Comparison of ENCODE assay signal across 14 mouse cellular contexts in the genomic region with DNA sequence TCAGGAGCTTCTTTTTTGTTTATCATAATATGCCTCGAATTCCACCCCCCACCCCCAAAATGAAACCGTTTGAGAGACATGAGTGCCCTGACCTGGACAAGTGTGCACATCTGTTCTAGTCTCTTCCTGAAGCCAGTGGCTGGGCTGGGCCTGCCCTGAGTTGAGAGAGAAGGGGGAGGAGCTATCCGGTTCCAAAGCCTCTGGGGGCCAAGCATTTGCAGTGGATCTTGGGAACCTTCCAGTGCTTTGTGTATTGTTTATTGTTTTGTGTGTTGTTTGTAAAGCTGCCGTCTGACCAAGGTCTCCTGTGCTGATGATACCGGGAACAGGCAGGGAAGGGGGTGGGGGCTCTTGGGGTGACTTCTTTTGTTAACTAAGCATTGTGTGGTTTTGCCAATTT. TPM values are rescaled to one million over a fixed set of nuclear protein-coding genes. Genes with fewer than 3 reads are reported as not detected.
DNase-seq lines count a peak whose midpoint lies in the region; ATAC-seq and TF ChIP-seq lines count a peak whose summit lies in the region.
"Had no signal": no experiment of that assay in that cellular context is flagged by ENCODE, and none has a peak within 500 bp of the region (broad histone marks: within the 10 kb centered on the region; RNA-seq: fewer than 3 reads in every experiment).

No protein-coding gene starts in this region.

- H3K36me3 ChIP-seq in heart, embryonic 11.5 days (ENCODE audit: control insufficient read depth, insufficient read depth, low read length), result no peaks in the 10 kb centered on the region
- H3K36me3 ChIP-seq in lung, embryonic 16.5 days (ENCODE audit: control insufficient read depth, insufficient read depth, low read length), result no peaks in the 10 kb centered on the region
- H3K36me3 ChIP-seq: hindbrain, embryonic 13.5 days had no signal

- H3K9me3 ChIP-seq in heart, embryonic 11.5 days (replicated peaks; ENCODE audit: control insufficient read depth, low read length), result no peaks in the 10 kb centered on the region
- no peaks in the 10 kb centered on the region for H3K9me3 ChIP-seq in lung, embryonic 16.5 days (ENCODE audit: control insufficient read depth, low read length)
- H3K9me3 ChIP-seq: hindbrain, embryonic 13.5 days had no signal

- DNase-seq in heart, adult 18-20 months, result peak; percentile 37 to 71
- no peak for DNase-seq in lung, adult 2 months
- peak; percentile 31 for DNase-seq in heart, postnatal 25 days (ENCODE audit: low spot score)
- no peak for DNase-seq in natural killer cell, adult 2 months (ENCODE audit: low spot score in 2 of 2)
- DNase-seq: cerebellum, postnatal 10 days; layer of hippocampus, postnatal 36 days had no signal

- intact Hi-C loops in heart, postnatal 25 days (cut with DNase I), result no loop called here

- no peak for ATAC-seq in heart, embryonic 11.5 days (replicated peaks; ENCODE audit: insufficient number of reproducible peaks, low FRiP score, low TSS enrichment)
- peak; percentile 41; the same call in 1 of the 2 replicates for ATAC-seq in lung, embryonic 16.5 days (ENCODE audit: low read depth)
- 0 out of 2 replicates have a peak, but pooled peaks have one; percentile 42 for ATAC-seq in common myeloid progenitor, adult 5-6 weeks (replicated peaks; ENCODE audit: low read depth, poor library complexity, severe bottlenecking)
- ATAC-seq in granulocyte monocyte progenitor cell, adult 5-6 weeks (replicated peaks; ENCODE audit: poor library complexity, severe bottlenecking), result no peak
- ATAC-seq: forebrain, embryonic 16.5 days had no signal

- H3K27me3 ChIP-seq in heart, embryonic 11.5 days (ENCODE audit: control insufficient read depth, insufficient read depth, low read length), result no peaks in the 10 kb centered on the region
- H3K27me3 ChIP-seq in lung, embryonic 16.5 days (ENCODE audit: control insufficient read depth, insufficient read depth, low read depth, low read length), result no peaks in the 10 kb centered on the region

- no peak for TF ChIP-seq CTCF in lung, adult 2 months (IDR thresholded peaks at IDR 0.05; ENCODE audit: insufficient read depth, low read length)

- TF ChIP-seq POLR2A in lung, adult 2 months (IDR thresholded peaks at IDR 0.05; ENCODE audit: borderline replicate concordance, extremely low read depth, low read depth, low read length), result no peak

- 0 out of 2 replicates have a peak, but pooled peaks cover 3% of the 10 kb centered on the region for H3K4me1 ChIP-seq in heart, embryonic 11.5 days (ENCODE audit: control insufficient read depth, insufficient read depth, low read length)
- peaks cover 7% of the 10 kb centered on the region; the same call in 1 of the 2 replicates for H3K4me1 ChIP-seq in lung, embryonic 16.5 days (replicated peaks; ENCODE audit: control insufficient read depth, insufficient read depth, low read length)
- peaks cover 2% of the 10 kb centered on the region; the same call in 1 of the 2 replicates for H3K4me1 ChIP-seq in lung, adult 2 months (ENCODE audit: control insufficient read depth, insufficient read depth, low read length)

- H3K27ac ChIP-seq in heart, embryonic 11.5 days (ENCODE audit: low read depth, low read length), result no peak overlapping the region
- no peak overlapping the region for H3K27ac ChIP-seq in lung, embryonic 16.5 days (ENCODE audit: low read length)
- H3K27ac ChIP-seq: hindbrain, embryonic 13.5 days; macrophage had no signal

- H3K4me2 ChIP-seq in heart, embryonic 11.5 days, result no peak overlapping the region
- H3K4me2 ChIP-seq in lung, embryonic 16.5 days (ENCODE audit: low read depth, low read length), result no peak overlapping the region
- H3K4me2 ChIP-seq: hindbrain, embryonic 13.5 days had no signal

- 23% methylated on average over 5 of the region's 5 CpGs for WGBS in heart, embryonic 11.5 days (ENCODE audit: insufficient replicate concordance)
- 5% methylated on average over 5 of the region's 5 CpGs for WGBS in lung, embryonic 16.5 days
- WGBS in lung, adult 2 months, result 26% methylated on average over 5 of the region's 5 CpGs

- no peak overlapping the region for H3K9ac ChIP-seq in heart, embryonic 11.5 days (ENCODE audit: low read depth, low read length)
- no peak overlapping the region for H3K9ac ChIP-seq in lung, embryonic 16.5 days (ENCODE audit: low read length)
- H3K9ac ChIP-seq: hindbrain, embryonic 13.5 days had no signal

- no peak overlapping the region for H3K4me3 ChIP-seq in heart, embryonic 11.5 days (ENCODE audit: low read depth, low read length)
- H3K4me3 ChIP-seq in lung, embryonic 16.5 days (ENCODE audit: low read length), result no peak overlapping the region
- no peak overlapping the region for H3K4me3 ChIP-seq in lung, adult 2 months (replicated peaks; ENCODE audit: extremely low read depth, low read depth, low read length)
- H3K4me3 ChIP-seq: hindbrain, embryonic 13.5 days had no signal

RNA-seq across cellular contexts. Expression of gene Myog, which starts 2.3 kb away (rescaled TPM):
- not detected for total RNA-seq in heart, adult 18-20 months (2021)
- 3.7 and 4.2 TPM in 2 replicates for polyA plus RNA-seq in heart, embryonic 11.5 days (2014; fragmentation: Nextera tagmentation; extraction: Ambion mirVana)
- polyA plus RNA-seq in lung, embryonic 16.5 days (2015; fragmentation: Nextera tagmentation; extraction: Ambion mirVana), result 2.9 and 6.8 TPM in 2 replicates
- polyA plus RNA-seq in lung, adult 2 months (2012; rRNA removed), result 1.7 TPM in 1 of 2 replicates, not detected in the other
- not detected in 2 replicates for total RNA-seq in common myeloid progenitor, adult 5-6 weeks (2017)
- total RNA-seq in heart, postnatal 25 days (2021), result not detected
- not detected in 2 replicates for total RNA-seq in granulocyte monocyte progenitor cell, adult 5-6 weeks (2014; fragmentation: Nextera tagmentation)
- not detected in 2 replicates for total RNA-seq in granulocyte monocyte progenitor cell, adult 5-6 weeks (2017)
- total RNA-seq: adrenal gland, adult 18-20 months; layer of hippocampus, postnatal 36 days had no signal
- polyA plus RNA-seq: forebrain, embryonic 16.5 days; macrophage had no signal

RNA-seq across cellular contexts. Expression of gene Ppfia4, which starts 40.7 kb away (rescaled TPM):
- 1 to 10 TPM; 1.1 to 1.5 TPM for total RNA-seq in heart, adult 18-20 months (2021)
- polyA plus RNA-seq in heart, embryonic 11.5 days (2014; fragmentation: Nextera tagmentation; extraction: Ambion mirVana), result 9.4 and 9.7 TPM in 2 replicates
- 2.9 and 3.9 TPM in 2 replicates for polyA plus RNA-seq in lung, embryonic 16.5 days (2015; fragmentation: Nextera tagmentation; extraction: Ambion mirVana)
- 7.9 and 11.3 TPM in 2 replicates for polyA plus RNA-seq in lung, adult 2 months (2012; rRNA removed)
- total RNA-seq in common myeloid progenitor, adult 5-6 weeks (2017), result 5.1 and 5.3 TPM in 2 replicates
- total RNA-seq in heart, postnatal 25 days (2021), result 1 to 10 TPM; 1.6 to 1.9 TPM
- 6.4 and 12.5 TPM in 2 replicates for total RNA-seq in granulocyte monocyte progenitor cell, adult 5-6 weeks (2014; fragmentation: Nextera tagmentation)
- total RNA-seq in granulocyte monocyte progenitor cell, adult 5-6 weeks (2017), result 4.1 and 4.6 TPM in 2 replicates

RNA-seq across cellular contexts. Expression of gene Adora1, which starts 56.8 kb away (rescaled TPM):
- total RNA-seq in heart, adult 18-20 months (2021), result 10 to 100 TPM in 1 of 2 experiments, 1 to 10 TPM in 1; 7.1 to 12.8 TPM
- 4.4 and 6.7 TPM in 2 replicates for polyA plus RNA-seq in heart, embryonic 11.5 days (2014; fragmentation: Nextera tagmentation; extraction: Ambion mirVana)
- 8.4 and 9.0 TPM in 2 replicates for polyA plus RNA-seq in lung, embryonic 16.5 days (2015; fragmentation: Nextera tagmentation; extraction: Ambion mirVana)
- 7.6 and 9.1 TPM in 2 replicates for polyA plus RNA-seq in lung, adult 2 months (2012; rRNA removed)
- total RNA-seq in common myeloid progenitor, adult 5-6 weeks (2017), result not detected in 2 replicates
- total RNA-seq in heart, postnatal 25 days (2021), result 10 to 100 TPM; 15.5 to 20.5 TPM
- not detected in 2 replicates for total RNA-seq in granulocyte monocyte progenitor cell, adult 5-6 weeks (2014; fragmentation: Nextera tagmentation)
- total RNA-seq in granulocyte monocyte progenitor cell, adult 5-6 weeks (2017), result not detected in 2 replicates
- polyA plus RNA-seq: macrophage had no signal

Comparison
In these comparisons a context has a peak if more than half of its experiments do, and no peak if none do; other contexts are left out.
1. DNase-seq: peak in heart, adult 18-20 months (2 of 2) and heart, postnatal 25 days (single experiment); none in lung, adult 2 months (single experiment) and natural killer cell, adult 2 months (0 of 2).
2. ATAC-seq: peak in lung, embryonic 16.5 days (single experiment) and common myeloid progenitor, adult 5-6 weeks (single experiment); none in heart, embryonic 11.5 days (single experiment) and granulocyte monocyte progenitor cell, adult 5-6 weeks (single experiment).